Mouse (Mus musculus): ENCODE results near the gene Ptgfrn. TPM values are rescaled to one million over a fixed set of nuclear protein-coding genes. Genes with fewer than 3 reads are reported as not detected.

Ptgfrn gene
- 3.3 and 3.5 TPM in 2 replicates for polyA plus RNA-seq (2014; fragmentation: Nextera tagmentation; extraction: Ambion mirVana)

DNA sequence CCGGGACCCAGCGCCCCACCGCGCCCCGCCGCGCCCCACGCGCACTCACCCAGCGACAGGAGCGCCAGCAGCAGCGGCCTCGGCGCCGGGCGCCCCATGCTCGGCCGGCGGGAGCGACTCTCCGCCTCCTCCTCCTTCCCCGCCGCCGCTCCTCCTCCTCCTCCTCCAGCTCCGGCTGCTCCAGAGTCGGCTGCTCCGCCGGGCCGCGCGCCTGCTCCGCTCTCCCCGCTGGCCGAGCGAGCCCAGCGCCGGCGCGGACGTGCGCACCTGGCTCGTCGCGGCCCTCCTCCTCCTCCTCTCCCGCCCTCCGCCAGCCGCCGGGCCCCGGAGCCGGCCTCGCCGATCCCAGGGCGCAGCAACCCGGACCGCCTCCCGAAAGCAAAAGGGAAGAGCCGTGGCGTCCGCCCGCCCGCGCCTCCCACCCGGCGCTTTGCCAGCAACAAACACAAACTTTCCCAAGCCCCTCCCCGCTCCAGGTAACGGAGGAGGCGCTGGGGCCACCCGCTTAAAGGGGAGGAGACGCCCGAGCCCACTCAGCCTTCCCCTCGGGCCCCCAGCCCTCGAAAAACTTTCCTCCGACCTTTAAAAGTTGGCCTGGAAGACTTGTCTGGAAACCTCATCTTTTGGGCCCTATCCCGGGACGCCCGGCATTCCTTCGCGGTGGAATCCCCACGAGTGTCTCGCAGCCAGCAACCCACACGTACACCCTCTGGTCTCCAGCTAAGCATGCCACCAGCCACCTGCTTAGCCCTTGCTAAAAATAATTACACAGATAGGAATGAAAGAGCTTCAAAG, at the start of gene Ptgfrn:
Gene Ptgfrn (minus strand): TSS at position 236 of the 795 bp plus-strand sequence.
- H3K9ac ChIP-seq (ENCODE audit: low read depth, low read length) = peak within 1 kb of the TSS; percentile 90
- peak; percentile 78 for DNase-seq (ENCODE audit: low spot score)
- peak within 1 kb of the TSS; percentile 95 for H3K4me2 ChIP-seq (replicated peaks; ENCODE audit: low read depth, low read length)
- no peaks in the 10 kb centered on the region for H3K9me3 ChIP-seq (ENCODE audit: control insufficient read depth, low read length)
- peak within 1 kb of the TSS; percentile 68 for H3K4me3 ChIP-seq (ENCODE audit: low read depth, low read length)
- WGBS = 2% methylated on average over 40 of the region's 81 CpGs
- ATAC-seq (ENCODE audit: low FRiP score) = peak; percentile 79
- H3K4me1 ChIP-seq (replicated peaks; ENCODE audit: control insufficient read depth, insufficient read depth, low read length) = 0 out of 2 replicates have a peak, but pooled peaks cover 4% of the 10 kb centered on the region
- H3K27me3 ChIP-seq (ENCODE audit: control insufficient read depth, insufficient read depth, low read length) = no peaks in the 10 kb centered on the region
- no peaks in the 10 kb centered on the region for H3K36me3 ChIP-seq (ENCODE audit: control insufficient read depth, insufficient read depth, low read length)
- H3K27ac ChIP-seq (ENCODE audit: low read depth, low read length) = peak within 1 kb of the TSS; percentile 51; the same call in 1 of the 2 replicates

DNA sequence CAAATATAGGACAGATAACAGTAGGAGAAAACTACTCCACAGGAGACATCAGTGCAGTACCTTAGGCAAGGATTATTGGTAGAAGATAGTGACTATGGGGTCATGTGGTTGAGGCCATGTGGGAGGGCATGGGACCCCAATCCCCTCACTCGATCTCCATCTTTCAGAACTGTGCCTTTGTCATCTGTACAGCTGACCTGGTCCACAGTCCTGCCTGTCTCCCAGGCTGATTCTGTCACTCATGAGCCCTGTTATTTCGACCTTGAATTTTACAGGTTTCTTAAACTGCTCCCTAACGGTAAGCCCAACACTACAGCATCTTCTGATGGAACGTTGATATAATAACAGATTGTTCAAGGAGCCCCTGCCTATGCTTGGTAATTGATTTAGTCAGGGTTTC, 49.6 kb upstream of the Ptgfrn start:
- no peaks in the 10 kb centered on the region for H3K4me1 ChIP-seq (replicated peaks; ENCODE audit: control insufficient read depth, insufficient read depth, low read length)
- H3K4me3 ChIP-seq (ENCODE audit: low read depth, low read length) = no peak overlapping the region
- H3K27me3 ChIP-seq (ENCODE audit: control insufficient read depth, insufficient read depth, low read length) = no peaks in the 10 kb centered on the region; the same call in 1 of the 2 replicates
- no peak overlapping the region for H3K27ac ChIP-seq (ENCODE audit: low read depth, low read length)
- H3K36me3 ChIP-seq (ENCODE audit: control insufficient read depth, insufficient read depth, low read length) = no peaks in the 10 kb centered on the region
- DNase-seq (ENCODE audit: low spot score) (no peak), ATAC-seq (ENCODE audit: low FRiP score) (no peak)
- H3K4me2 ChIP-seq (replicated peaks; ENCODE audit: low read depth, low read length) = no peak overlapping the region
- H3K9me3 ChIP-seq (ENCODE audit: control insufficient read depth, low read length) = no peaks in the 10 kb centered on the region
- WGBS = 87% methylated on average over 4 of the region's 4 CpGs
- no peak overlapping the region for H3K9ac ChIP-seq (ENCODE audit: low read depth, low read length)

DNA sequence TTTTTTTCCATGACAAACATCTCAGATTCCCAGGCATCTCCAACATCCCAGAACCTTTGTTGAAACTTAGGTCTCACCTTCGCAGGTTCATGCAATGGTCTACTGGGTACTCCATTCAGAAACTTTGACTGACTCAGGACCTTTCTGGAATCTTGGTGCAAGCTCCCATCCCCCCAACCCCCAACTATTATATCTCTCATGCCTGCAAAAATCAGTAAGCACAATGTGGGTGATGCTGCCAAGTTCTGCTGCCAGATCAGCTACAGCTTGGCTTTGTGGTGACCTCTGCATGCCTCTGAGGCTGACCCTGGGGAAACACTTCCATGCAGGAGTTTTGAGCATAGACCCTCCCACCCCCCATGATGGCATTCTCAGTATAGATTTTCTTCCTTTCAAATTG, 44.0 kb upstream of the Ptgfrn start:
- WGBS = 94% methylated on average over 1 of the region's 1 CpGs
- H3K27me3 ChIP-seq (ENCODE audit: control insufficient read depth, insufficient read depth, low read length) = no peaks in the 10 kb centered on the region

DNA sequence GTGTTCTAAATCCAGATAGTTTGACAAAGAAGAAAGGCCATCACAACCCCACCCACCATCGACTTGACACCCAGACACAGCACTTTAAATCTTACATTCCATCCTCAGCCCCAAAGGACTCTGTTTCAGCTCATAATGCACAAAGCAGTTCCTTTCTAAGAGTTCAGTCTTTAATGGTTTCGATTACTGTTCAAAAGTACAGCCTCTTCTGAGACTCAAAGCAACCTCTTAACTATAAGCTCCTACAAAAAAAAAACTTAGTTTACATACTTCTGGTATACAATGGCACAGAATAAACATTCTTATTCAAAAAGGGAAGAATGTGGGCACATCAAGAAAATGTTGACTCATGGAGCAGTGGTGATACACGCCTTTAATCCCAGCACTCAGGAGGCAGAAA, 43.3 kb upstream of the Ptgfrn start:
- H3K4me1 ChIP-seq (replicated peaks; ENCODE audit: control insufficient read depth, insufficient read depth, low read length) = no peaks in the 10 kb centered on the region
- ATAC-seq (ENCODE audit: low FRiP score) (no peak), DNase-seq (ENCODE audit: low spot score) (no peak)
- H3K4me3 ChIP-seq (ENCODE audit: low read depth, low read length) = no peak overlapping the region
- H3K36me3 ChIP-seq (ENCODE audit: control insufficient read depth, insufficient read depth, low read length) = no peaks in the 10 kb centered on the region
- H3K9ac ChIP-seq (ENCODE audit: low read depth, low read length) = no peak overlapping the region
- H3K27me3 ChIP-seq (ENCODE audit: control insufficient read depth, insufficient read depth, low read length) = no peaks in the 10 kb centered on the region
- WGBS = 91% methylated on average over 3 of the region's 3 CpGs
- H3K9me3 ChIP-seq (ENCODE audit: control insufficient read depth, low read length) = no peaks in the 10 kb centered on the region
- H3K27ac ChIP-seq (ENCODE audit: low read depth, low read length) = no peak overlapping the region
- H3K4me2 ChIP-seq (replicated peaks; ENCODE audit: low read depth, low read length) = no peak overlapping the region

More for the DNA sequence above, 44.0 kb upstream of the Ptgfrn start:
- Histone ChIP-seq H3K36me3 (ENCODE audit: control insufficient read depth, insufficient read depth, low read length) (no peaks in the 10 kb centered on the region), H3K27ac (ENCODE audit: low read depth, low read length) (no peak overlapping the region), H3K4me1 (replicated peaks; ENCODE audit: control insufficient read depth, insufficient read depth, low read length) (no peaks in the 10 kb centered on the region), H3K4me3 (ENCODE audit: low read depth, low read length) (no peak overlapping the region), H3K9me3 (ENCODE audit: control insufficient read depth, low read length) (no peaks in the 10 kb centered on the region), H3K9ac (ENCODE audit: low read depth, low read length) (no peak overlapping the region), H3K4me2 (replicated peaks; ENCODE audit: low read depth, low read length) (no peak overlapping the region)
- no peak for ATAC-seq (ENCODE audit: low FRiP score)
- no peak for DNase-seq (ENCODE audit: low spot score)

DNA sequence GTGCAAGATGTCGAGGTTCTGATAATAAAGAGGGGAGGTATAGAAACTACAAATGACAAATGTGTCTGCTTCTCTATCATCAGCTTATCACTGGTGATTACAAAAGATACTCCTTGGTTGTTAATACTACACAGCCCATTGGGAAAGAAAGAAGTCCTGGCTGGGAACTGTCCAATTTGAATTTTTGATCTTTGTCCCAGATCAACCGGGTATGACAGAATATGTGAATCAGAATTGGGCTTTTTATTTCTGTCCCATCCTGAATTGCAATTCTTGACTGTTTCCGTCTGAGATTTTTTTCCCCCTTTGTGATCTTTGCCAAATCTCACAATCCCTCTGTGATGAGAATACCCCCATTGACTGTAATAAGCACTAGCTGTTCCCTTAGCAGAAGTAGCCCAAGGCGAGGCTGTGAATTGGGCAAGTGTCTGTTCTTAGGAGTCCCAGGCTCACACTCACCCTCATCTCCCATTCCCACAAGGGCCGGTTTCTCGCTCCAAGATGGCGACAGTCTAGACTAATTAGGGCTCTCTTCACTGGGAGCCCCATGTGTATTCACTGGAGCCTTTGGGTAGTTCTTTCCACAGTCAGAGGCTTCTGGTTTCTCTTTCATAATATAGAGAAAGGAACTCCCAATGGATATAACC, 36.2 kb upstream of the Ptgfrn start:
- no peaks in the 10 kb centered on the region for H3K4me1 ChIP-seq (replicated peaks; ENCODE audit: control insufficient read depth, insufficient read depth, low read length)
- no peak overlapping the region for H3K9ac ChIP-seq (ENCODE audit: low read depth, low read length)
- ATAC-seq (ENCODE audit: low FRiP score) (no peak), DNase-seq (ENCODE audit: low spot score) (no peak)
- no peaks in the 10 kb centered on the region for H3K9me3 ChIP-seq (ENCODE audit: control insufficient read depth, low read length)
- no peak overlapping the region for H3K27ac ChIP-seq (ENCODE audit: low read depth, low read length)
- 72% methylated on average over 7 of the region's 7 CpGs for WGBS
- no peak overlapping the region for H3K4me3 ChIP-seq (ENCODE audit: low read depth, low read length)
- H3K36me3 ChIP-seq (ENCODE audit: control insufficient read depth, insufficient read depth, low read length) = no peaks in the 10 kb centered on the region
- no peak overlapping the region for H3K4me2 ChIP-seq (replicated peaks; ENCODE audit: low read depth, low read length)
- no peaks in the 10 kb centered on the region for H3K27me3 ChIP-seq (ENCODE audit: control insufficient read depth, insufficient read depth, low read length)

DNA sequence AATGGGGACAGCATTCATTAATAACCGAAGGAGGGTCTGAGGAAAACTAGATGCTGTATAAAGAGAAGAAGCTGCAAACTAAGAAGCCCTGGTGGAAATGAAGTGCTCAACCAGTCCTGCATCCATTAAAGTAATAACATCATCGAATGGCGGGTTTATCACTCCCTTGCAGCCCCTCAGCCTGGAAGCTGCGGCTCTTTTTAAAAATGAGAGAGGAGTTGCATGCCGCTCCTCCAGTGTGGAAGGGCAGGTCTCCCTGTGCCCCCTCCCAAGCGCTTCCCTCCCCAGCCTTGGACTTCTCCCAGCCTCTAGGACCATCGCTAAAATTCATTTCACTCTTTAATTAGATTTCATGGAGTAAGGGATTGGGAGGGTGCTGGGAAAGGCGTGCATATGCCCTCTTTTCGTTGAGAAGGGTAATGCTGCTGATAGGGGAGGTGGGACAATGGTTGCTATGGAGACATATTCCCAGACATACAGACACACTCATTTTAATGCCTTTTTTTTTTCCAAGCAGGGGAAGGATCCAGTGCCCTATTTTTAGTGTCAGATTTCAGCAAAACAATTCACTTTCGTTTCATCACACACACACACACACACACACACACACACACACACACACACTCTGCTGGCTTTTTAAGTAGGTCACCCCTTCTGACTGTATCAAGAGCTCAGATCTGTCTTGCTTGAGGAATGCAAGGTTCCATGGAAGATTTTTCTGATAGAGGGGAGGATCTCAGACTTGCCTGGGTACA, 35.4 kb upstream of the Ptgfrn start:
- Histone ChIP-seq H3K4me3 (ENCODE audit: low read depth, low read length) (no peak overlapping the region), H3K27me3 (ENCODE audit: control insufficient read depth, insufficient read depth, low read length) (no peaks in the 10 kb centered on the region), H3K36me3 (ENCODE audit: control insufficient read depth, insufficient read depth, low read length) (no peaks in the 10 kb centered on the region), H3K4me2 (replicated peaks; ENCODE audit: low read depth, low read length) (no peak overlapping the region; the same call in 1 of the 2 replicates), H3K4me1 (replicated peaks; ENCODE audit: control insufficient read depth, insufficient read depth, low read length) (no peaks in the 10 kb centered on the region), H3K9me3 (ENCODE audit: control insufficient read depth, low read length) (no peaks in the 10 kb centered on the region), H3K27ac (ENCODE audit: low read depth, low read length) (no peak overlapping the region), H3K9ac (ENCODE audit: low read depth, low read length) (no peak overlapping the region)
- DNase-seq (ENCODE audit: low spot score) (peak; percentile 49), ATAC-seq (ENCODE audit: low FRiP score) (peak; percentile 76)
- WGBS = 45% methylated on average over 10 of the region's 10 CpGs

DNA sequence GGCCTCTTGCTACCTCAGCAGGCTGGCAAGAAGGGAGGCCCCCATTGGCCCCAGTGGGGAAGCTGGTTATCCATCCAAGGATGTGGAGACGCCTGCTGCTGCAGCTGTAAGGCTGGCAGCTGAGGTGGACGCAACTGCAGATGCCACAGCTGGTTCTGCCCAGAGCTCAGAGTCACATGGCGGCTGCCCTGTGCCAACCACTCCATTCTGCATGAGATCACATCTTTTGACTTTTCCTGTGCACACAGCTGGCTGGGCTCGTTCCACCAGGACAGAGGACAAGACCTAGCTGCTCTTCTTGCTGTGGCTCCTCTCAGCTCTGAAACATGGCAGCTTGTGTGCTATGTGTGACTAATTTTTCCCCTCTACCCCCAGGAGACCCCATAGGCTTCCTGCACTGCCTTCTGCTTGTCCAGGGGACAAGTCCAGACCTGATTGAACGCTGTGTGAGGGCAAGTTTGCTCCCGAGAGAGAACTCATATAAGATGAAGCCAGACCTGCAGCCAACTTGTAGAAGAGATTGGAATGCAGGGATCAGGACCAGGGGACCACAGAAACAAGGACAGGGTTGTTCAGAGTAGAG, 34.4 kb upstream of the Ptgfrn start:
- Histone ChIP-seq H3K9me3 (ENCODE audit: control insufficient read depth, low read length) (no peaks in the 10 kb centered on the region), H3K9ac (ENCODE audit: low read depth, low read length) (no peak overlapping the region), H3K4me1 (replicated peaks; ENCODE audit: control insufficient read depth, insufficient read depth, low read length) (no peaks in the 10 kb centered on the region), H3K27me3 (ENCODE audit: control insufficient read depth, insufficient read depth, low read length) (no peaks in the 10 kb centered on the region), H3K27ac (ENCODE audit: low read depth, low read length) (no peak overlapping the region), H3K36me3 (ENCODE audit: control insufficient read depth, insufficient read depth, low read length) (no peaks in the 10 kb centered on the region), H3K4me3 (ENCODE audit: low read depth, low read length) (no peak overlapping the region), H3K4me2 (replicated peaks; ENCODE audit: low read depth, low read length) (no peak overlapping the region)
- whole genome bisulfite sequencing = 69% methylated on average over 6 of the region's 6 CpGs
- DNase-seq (ENCODE audit: low spot score) (no peak), ATAC-seq (ENCODE audit: low FRiP score) (no peak)

DNA sequence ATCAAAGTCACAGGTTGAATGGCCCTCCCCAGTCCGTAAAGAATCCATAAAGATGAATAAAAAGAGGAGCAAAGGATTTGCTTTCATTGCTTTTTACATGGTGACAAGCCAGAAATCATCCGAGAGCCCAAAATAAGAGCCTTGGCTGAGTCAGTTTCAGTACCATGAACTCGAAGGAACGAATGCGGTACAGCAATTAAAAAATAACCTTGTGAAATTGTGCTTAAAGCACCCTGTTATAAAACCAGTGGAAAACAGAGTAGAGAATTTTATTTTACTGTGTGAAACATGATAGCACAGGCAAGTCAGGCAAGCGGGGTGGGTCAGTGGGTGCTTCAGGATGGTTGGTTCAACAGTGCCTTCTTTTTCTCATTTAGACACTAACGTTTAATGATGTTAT, 33.4 kb upstream of the Ptgfrn start:
- Histone ChIP-seq H3K4me3 (ENCODE audit: low read depth, low read length) (no peak overlapping the region), H3K27me3 (ENCODE audit: control insufficient read depth, insufficient read depth, low read length) (no peaks in the 10 kb centered on the region), H3K4me1 (replicated peaks; ENCODE audit: control insufficient read depth, insufficient read depth, low read length) (no peaks in the 10 kb centered on the region), H3K9ac (ENCODE audit: low read depth, low read length) (no peak overlapping the region), H3K4me2 (replicated peaks; ENCODE audit: low read depth, low read length) (no peak overlapping the region), H3K27ac (ENCODE audit: low read depth, low read length) (no peak overlapping the region), H3K9me3 (ENCODE audit: control insufficient read depth, low read length) (no peaks in the 10 kb centered on the region), H3K36me3 (ENCODE audit: control insufficient read depth, insufficient read depth, low read length) (no peaks in the 10 kb centered on the region)
- no peak for ATAC-seq (ENCODE audit: low FRiP score)
- DNase-seq (ENCODE audit: low spot score) = no peak
- WGBS = 90% methylated on average over 7 of the region's 7 CpGs

Measured in hindbrain, embryonic 11.5 days (tissue).